Mouse (Mus musculus) heart, embryonic 12.5 days (tissue): Measurements from ENCODE around the gene Klhl36. TPM values are rescaled to one million over a fixed set of nuclear protein-coding genes. Genes with fewer than 3 reads are reported as not detected.

Experiments used
- ATAC-seq: fragments of 200-750 bp; cut with Nextera tagmentation; 2 replicates; pipeline ENCODE4 v1.8.0; 2017; ENCODE audit warnings: moderate TSS enrichment, moderate library complexity; ENCODE audit not compliant: insufficient number of reproducible peaks, low FRiP score
- H3K27ac ChIP-seq: fragments of 300-500 bp; sonication (generic); 2 replicates; pipeline ENCODE4 v1.5.1; 2016; ENCODE audit warnings: mild to moderate bottlenecking, moderate library complexity; ENCODE audit not compliant: poor library complexity, severe bottlenecking
- H3K27me3 ChIP-seq: fragments of 300-500 bp; sonication (generic); replicated peaks from 2 replicates; pipeline ENCODE4 v1.6.1; 2016; ENCODE audit warnings: mild to moderate bottlenecking, moderate library complexity
- H3K36me3 ChIP-seq: fragments of 300-500 bp; sonication (generic); 2 replicates; pipeline ENCODE4 v1.6.1; 2016; ENCODE audit warnings: mild to moderate bottlenecking, moderate library complexity
- H3K4me1 ChIP-seq: fragments of 300-500 bp; sonication (generic); replicated peaks from 2 replicates; pipeline ENCODE4 v1.6.1; 2016; ENCODE audit warnings: mild to moderate bottlenecking
- H3K4me2 ChIP-seq: fragments of 300-500 bp; sonication (generic); 2 replicates; pipeline ENCODE4 v1.6.1; 2016; ENCODE audit warnings: mild to moderate bottlenecking, moderate library complexity
- H3K4me3 ChIP-seq: fragments of 300-500 bp; sonication (generic); 2 replicates; pipeline ENCODE4 v1.5.1; 2016; ENCODE audit warnings: mild to moderate bottlenecking
- H3K9ac ChIP-seq: fragments of 300-500 bp; sonication (generic); 2 replicates; pipeline ENCODE4 v1.6.1; 2016; ENCODE audit warnings: mild to moderate bottlenecking, moderate library complexity
- H3K9me3 ChIP-seq: fragments of 300-500 bp; sonication (generic); replicated peaks from 2 replicates; pipeline ENCODE4 v1.6.1; 2016; ENCODE audit warnings: mild to moderate bottlenecking, moderate library complexity
- WGBS: fragments of 180-500 bp; shearing (Covaris S2); methylation state at CpG from one replicate; pipeline ENCODE4 v1.1.7; 2016; 5-methylcytosine and 5-hydroxymethylcytosine counted together
- polyA plus RNA-seq: library from polyadenylated mRNA; unstranded; fragments of >200 nt; fragmentation: Nextera tagmentation; extraction: Ambion mirVana; gene quantifications from 2 replicates; pipeline ENCODE4 v1.2.1, GENCODE M21; 2016

Klhl36 gene
- polyA plus RNA-seq, 1 experiment from 2014 or later: 10.3 TPM

DNA sequence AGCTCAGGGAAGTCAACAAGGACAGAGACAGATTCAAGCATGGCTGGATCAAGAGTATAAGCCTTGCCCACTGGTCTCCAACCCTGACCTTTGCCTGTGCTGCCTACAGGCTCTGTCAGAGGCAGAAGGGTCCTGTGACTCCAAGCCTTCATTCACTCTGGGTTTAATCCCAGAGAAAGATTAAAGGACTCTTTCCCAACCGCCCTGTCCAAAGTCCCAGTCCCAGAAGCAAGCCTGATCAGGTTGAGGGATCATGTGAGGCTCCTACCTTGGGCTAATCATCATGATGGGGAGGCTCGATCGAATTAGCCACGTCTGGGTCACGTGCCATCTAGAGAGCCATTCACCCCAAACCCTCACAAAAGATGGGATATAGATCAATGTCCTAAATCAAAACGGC, 27.4 kb upstream of the Klhl36 start:
- Histone ChIP-seq H3K9ac (no peak overlapping the region), H3K36me3 (peaks cover 4% of the 10 kb centered on the region; the same call in 1 of the 2 replicates), H3K4me1 (peaks cover 66% of the 10 kb centered on the region), H3K27me3 (no peaks in the 10 kb centered on the region), H3K4me3 (no peak overlapping the region), H3K27ac (no peak overlapping the region), H3K9me3 (no peaks in the 10 kb centered on the region), H3K4me2 (no peak overlapping the region)
- ATAC-seq: no peak
- WGBS: 82% methylated on average over 6 of the region's 6 CpGs

DNA sequence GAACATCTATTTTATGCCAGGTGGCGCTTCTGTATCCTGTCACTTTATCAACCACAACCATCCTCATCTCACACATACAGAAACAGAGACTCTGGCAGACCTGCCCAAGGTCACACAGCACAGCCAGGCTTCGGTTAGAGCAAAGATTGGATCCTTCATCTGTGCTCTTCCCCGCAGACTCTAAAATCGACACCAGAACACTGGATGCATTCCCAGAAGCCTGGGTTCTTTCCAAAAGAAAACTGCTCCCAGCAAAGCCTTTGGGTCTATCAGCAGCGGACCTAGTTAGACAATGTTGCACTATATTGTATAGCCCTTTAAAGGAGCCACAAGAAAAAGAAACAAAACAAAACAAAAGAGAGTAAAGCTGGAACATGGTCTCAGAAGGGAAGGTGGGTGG, 26.8 kb upstream of the Klhl36 start:
- Histone ChIP-seq H3K4me1 (peaks cover 63% of the 10 kb centered on the region), H3K4me2 (no peak overlapping the region), H3K9ac (no peak overlapping the region), H3K9me3 (no peaks in the 10 kb centered on the region), H3K4me3 (no peak overlapping the region), H3K36me3 (peaks cover 4% of the 10 kb centered on the region; the same call in 1 of the 2 replicates), H3K27ac (no peak overlapping the region), H3K27me3 (no peaks in the 10 kb centered on the region)
- 78% methylated on average over 5 of the region's 5 CpGs for WGBS
- ATAC-seq: no peak

DNA sequence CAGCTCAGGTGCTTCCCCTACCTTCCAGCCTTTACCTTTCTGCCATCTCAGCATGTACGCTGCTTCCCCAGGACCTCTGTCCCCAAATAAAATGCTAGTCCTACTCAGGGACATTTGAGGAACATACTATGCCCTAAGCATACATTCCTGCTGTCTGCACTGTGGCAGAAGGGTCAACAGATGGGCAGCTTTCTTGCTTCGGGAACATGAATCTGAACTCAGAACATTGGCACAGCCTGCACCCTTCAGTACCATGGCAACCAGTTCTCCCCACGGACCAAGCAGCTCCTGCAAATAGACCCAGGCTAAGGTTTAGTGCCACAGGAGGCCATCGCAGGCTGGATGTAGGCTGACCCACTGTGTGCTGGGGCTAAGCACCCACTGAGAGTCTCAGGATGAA, 25.2 kb upstream of the Klhl36 start:
- Histone ChIP-seq H3K4me3 (no peak overlapping the region), H3K9ac (no peak overlapping the region), H3K27ac (no peak overlapping the region), H3K9me3 (no peaks in the 10 kb centered on the region), H3K4me1 (peaks cover 54% of the 10 kb centered on the region), H3K27me3 (no peaks in the 10 kb centered on the region), H3K4me2 (no peak overlapping the region), H3K36me3 (peaks cover 4% of the 10 kb centered on the region; the same call in 1 of the 2 replicates)
- ATAC-seq: no peak
- WGBS: 81% methylated on average over 4 of the region's 4 CpGs

DNA sequence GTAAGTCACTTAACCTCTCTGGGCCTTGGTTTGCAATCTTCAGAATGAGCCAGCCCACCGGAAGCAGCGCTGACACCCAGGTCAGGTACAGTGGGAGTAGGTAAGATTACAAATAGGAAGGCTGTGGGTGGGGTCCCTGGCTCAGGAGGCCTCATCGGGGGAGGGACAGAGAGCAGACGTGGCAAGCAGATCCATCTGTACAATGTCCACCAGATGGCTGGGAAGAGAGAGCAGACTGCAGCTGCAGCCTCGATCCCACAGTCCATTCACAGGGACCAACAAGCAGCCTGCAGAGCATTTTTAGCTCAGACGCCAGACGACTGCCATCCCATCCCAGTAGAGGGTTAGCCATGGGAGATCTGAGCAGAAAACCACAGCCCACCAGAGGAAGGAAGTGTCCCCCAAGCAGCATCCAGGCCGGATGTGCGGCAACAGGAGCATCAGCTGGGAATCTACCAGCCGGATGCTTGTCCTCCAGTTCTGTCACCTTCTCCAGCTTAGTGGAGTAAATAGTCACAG, 24.5 kb upstream of the Klhl36 start:
- H3K27ac ChIP-seq: peak overlapping the region; percentile 37
- 30% methylated on average over 10 of the region's 10 CpGs for WGBS

DNA sequence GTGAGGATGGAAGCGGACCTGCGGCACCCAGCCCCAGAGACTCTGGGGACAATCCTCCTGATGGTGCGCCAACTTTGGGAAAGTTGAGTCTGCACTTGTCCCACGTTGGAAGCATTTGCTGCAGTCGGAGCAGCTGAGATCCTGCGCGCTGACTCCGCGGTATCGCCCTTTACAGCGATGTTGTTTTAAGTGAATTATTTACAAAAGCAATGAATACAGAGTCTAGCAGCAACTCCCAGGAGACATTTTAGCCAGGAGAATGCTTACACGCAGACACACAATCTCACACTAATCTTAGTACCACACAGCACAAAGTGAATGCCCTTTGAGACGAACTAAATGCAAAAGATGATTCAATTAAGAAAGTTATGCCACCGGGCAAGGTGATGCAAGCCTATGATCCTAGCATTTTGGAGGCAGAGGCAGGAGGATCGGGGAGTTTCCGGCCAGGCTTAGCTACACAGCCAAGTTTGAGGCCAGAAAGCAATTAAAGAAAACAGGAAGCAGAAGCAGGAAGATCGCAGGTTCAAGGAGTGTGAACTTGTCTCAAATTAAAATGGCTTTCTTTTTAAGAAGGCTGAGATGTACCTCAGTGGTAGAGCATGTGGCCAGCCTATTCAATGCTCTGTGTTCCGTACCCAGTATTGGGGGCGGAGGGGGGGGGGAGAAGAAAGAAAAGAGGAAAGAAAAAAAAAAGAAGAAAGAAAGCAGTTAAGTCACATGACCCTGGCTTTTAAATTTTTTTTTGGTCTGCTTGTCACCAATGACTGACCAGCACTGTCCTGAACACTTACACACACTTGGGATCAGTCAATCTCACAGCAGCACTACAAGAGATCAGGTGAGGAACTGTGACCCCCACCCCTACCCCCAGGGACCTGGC, 23.7 kb upstream of the Klhl36 start:
- ATAC-seq: no peak
- Histone ChIP-seq H3K4me3 (peak overlapping the region; percentile 67), H3K4me1 (peaks cover 39% of the 10 kb centered on the region), H3K27me3 (no peaks in the 10 kb centered on the region), H3K27ac (peak overlapping the region; percentile 37), H3K4me2 (peak overlapping the region; percentile 88), H3K9ac (0 out of 2 replicates have a peak overlapping the region, but pooled peaks have one; percentile 50), H3K36me3 (peaks cover 4% of the 10 kb centered on the region; the same call in 1 of the 2 replicates), H3K9me3 (no peaks in the 10 kb centered on the region)
- 68% methylated on average over 19 of the region's 19 CpGs for WGBS

More for the DNA sequence above, 24.5 kb upstream of the Klhl36 start:
- no peaks in the 10 kb centered on the region for H3K27me3 ChIP-seq
- H3K9ac ChIP-seq: peak overlapping the region; percentile 50
- H3K4me2 ChIP-seq: peak overlapping the region; percentile 88
- H3K9me3 ChIP-seq: no peaks in the 10 kb centered on the region
- H3K4me1 ChIP-seq: peaks cover 46% of the 10 kb centered on the region
- ATAC-seq: no peak
- H3K4me3 ChIP-seq: peak overlapping the region; percentile 18; the same call in 1 of the 2 replicates
- H3K36me3 ChIP-seq: peaks cover 4% of the 10 kb centered on the region; the same call in 1 of the 2 replicates

DNA sequence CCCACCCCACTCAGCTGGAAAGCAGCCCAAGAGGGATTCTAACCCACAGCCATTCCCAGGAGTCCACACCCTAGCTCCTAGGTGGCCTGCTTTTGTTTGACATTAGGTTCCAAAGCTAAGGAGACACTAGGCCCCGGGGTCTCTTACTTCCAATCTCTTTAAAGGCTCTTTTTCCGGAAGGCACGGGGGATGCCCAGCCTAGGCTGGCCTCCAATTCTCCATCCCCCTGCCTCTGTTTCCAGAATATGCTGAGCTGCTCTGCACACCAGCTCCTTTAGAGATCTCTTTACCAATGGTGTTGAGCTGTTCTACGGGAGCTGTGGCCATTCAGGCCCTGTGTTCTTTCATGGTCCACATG, 23.1 kb upstream of the Klhl36 start:
- peak overlapping the region; percentile 81; the same call in 1 of the 2 replicates for H3K9ac ChIP-seq
- no peaks in the 10 kb centered on the region for H3K27me3 ChIP-seq
- H3K9me3 ChIP-seq: no peaks in the 10 kb centered on the region
- H3K4me1 ChIP-seq: peaks cover 32% of the 10 kb centered on the region
- 75% methylated on average over 4 of the region's 4 CpGs for WGBS
- peak overlapping the region; percentile 88 for H3K4me2 ChIP-seq
- 0 out of 2 replicates have a peak overlapping the region, but pooled peaks have one; percentile 25 for H3K27ac ChIP-seq
- peak overlapping the region; percentile 67 for H3K4me3 ChIP-seq
- peaks cover 1% of the 10 kb centered on the region; the same call in 1 of the 2 replicates for H3K36me3 ChIP-seq
- ATAC-seq: no peak

DNA sequence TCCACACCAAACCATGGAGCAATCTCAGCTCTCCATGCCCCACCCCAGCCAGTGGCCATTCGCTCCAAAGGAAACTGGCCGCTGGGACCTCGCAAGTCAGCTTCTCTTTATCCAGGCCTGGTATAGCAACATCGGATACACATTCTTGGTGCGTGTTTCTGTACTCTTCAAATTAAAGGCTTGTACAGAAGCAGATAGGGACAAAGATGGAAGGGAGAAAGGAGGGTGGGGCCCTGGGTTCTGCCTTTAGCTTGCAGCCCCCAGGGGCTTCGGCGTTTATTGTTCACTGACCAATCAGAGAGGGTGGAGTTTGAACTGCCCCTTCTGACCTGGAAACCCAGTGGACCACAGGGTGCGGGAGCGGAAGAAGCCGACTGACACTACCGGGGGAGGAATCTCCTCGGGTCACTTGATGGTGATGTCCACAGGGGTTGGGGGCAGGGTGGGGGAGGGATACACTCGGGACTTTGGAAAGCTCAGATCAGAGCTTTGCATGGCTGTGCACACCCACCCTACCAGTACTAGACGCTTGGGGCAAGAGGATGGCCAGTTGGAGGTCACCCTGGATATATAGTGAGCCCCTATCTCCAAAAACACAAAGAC, 22.5 kb upstream of the Klhl36 start:
- Histone ChIP-seq H3K9me3 (no peaks in the 10 kb centered on the region), H3K9ac (peak overlapping the region; percentile 81), H3K27ac (0 out of 2 replicates have a peak overlapping the region, but pooled peaks have one; percentile 6), H3K4me3 (peak overlapping the region; percentile 67), H3K36me3 (no peaks in the 10 kb centered on the region), H3K4me1 (peaks cover 35% of the 10 kb centered on the region), H3K27me3 (no peaks in the 10 kb centered on the region), H3K4me2 (peak overlapping the region; percentile 88)
- ATAC-seq: no peak
- WGBS: 31% methylated on average over 14 of the region's 14 CpGs

DNA sequence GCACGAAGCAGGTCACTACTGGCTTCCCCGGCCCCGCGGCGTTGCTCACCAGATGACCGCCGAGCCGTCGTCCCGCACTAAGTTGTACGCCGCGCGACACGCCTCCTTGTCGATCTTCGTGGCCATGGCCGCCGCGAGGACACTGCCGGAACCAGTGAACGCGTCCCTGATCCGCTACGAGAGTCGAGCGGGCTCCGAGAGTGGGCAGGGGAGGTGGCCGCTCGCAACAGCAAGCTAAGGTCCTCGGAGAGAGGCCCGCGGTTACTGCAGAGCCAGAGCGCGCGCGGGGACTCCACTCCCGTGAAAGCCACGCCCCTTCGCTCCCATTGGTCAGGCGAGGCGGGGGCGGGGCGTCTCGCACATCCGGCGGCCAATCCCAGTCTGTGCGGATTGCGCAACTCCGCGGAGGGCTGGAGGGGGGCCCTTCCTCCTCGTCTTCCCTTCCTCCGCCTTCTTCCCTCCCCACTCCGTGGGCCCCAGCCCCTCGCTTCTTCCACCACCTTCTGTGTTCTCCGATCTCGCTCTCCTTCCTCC, 21.7 kb upstream of the Klhl36 start, which contains the start of gene Cotl1:
TSS of gene Cotl1 (minus strand) at position 270 of the 534 bp plus-strand sequence.
- peak within 1 kb of the TSS; percentile 67 for H3K27ac ChIP-seq
- H3K4me3 ChIP-seq: peak within 1 kb of the TSS; percentile 67
- H3K27me3 ChIP-seq: 0 out of 2 replicates have a peak, but pooled peaks cover 2% of the 10 kb centered on the region
- no peaks in the 10 kb centered on the region for H3K9me3 ChIP-seq
- WGBS: under 1% methylated on average over 57 of the region's 57 CpGs
- peaks cover 39% of the 10 kb centered on the region for H3K4me1 ChIP-seq
- H3K36me3 ChIP-seq: no peaks in the 10 kb centered on the region
- peak within 1 kb of the TSS; percentile 81 for H3K9ac ChIP-seq
- peak; percentile 94 for ATAC-seq
- peak within 1 kb of the TSS; percentile 88 for H3K4me2 ChIP-seq

DNA sequence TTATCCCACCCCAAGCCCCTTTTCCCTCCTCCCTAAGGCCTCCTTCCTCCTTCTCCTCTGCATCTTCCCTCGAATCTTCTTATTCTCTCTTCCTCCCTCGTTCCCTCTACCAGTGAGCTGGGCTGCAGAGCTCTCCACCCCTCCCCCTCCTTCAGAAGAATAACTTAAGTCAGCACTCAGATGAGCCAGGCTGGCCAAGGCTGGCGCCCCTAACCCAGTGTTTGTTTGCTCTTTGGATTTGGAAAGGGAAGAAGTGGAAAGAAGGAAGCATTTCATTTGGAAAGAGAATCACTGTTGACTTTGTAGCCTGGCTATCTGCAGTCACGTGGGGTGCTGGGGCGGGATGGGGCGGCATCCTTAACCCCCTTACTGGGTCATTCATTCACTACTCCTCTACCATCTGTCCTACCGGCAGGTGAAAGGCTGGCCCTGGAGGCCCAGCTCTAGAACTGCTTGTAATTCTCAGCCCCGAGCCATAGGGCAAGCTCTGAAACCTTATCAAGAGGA, 21.1 kb upstream of the Klhl36 start:
- WGBS: 9% methylated on average over 8 of the region's 8 CpGs
- Histone ChIP-seq H3K36me3 (no peaks in the 10 kb centered on the region), H3K4me2 (peak overlapping the region; percentile 88), H3K4me3 (peak overlapping the region; percentile 67), H3K27ac (peak overlapping the region; percentile 67), H3K9ac (peak overlapping the region; percentile 54), H3K9me3 (no peaks in the 10 kb centered on the region), H3K4me1 (peaks cover 39% of the 10 kb centered on the region), H3K27me3 (0 out of 2 replicates have a peak, but pooled peaks cover 3% of the 10 kb centered on the region)
- ATAC-seq: no peak

DNA sequence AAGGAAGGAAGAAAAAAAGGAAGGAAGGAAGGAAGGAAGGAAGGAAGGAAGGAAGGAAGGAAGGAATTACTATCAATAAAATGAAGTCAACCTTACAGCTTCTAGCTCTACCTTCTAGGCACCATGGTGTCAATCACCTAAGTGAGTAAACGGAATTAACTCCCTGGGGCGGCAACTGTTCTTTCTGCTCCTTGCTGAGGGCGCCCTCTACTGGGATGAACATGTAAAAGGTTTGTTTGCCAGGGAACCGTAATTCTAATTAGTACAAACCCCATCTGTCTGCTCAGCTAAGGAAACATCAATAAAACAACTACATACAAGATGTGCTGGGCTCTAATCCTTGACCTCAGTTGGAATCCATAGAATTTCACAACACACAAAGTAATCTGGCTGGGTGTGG, 18.6 kb upstream of the Klhl36 start:
- WGBS: 6% methylated on average over 4 of the region's 4 CpGs
- ATAC-seq: no peak
- H3K9ac ChIP-seq: no peak overlapping the region
- H3K27ac ChIP-seq: no peak overlapping the region
- H3K4me1 ChIP-seq: peaks cover 28% of the 10 kb centered on the region
- 0 out of 2 replicates have a peak, but pooled peaks cover 3% of the 10 kb centered on the region for H3K27me3 ChIP-seq
- H3K36me3 ChIP-seq: no peaks in the 10 kb centered on the region
- no peak overlapping the region for H3K4me3 ChIP-seq
- H3K9me3 ChIP-seq: no peaks in the 10 kb centered on the region
- no peak overlapping the region for H3K4me2 ChIP-seq
